Mouse (Mus musculus) urinary bladder, adult 2 months (tissue): ENCODE data around the gene P2ry6. TPM values are rescaled to one million over a fixed set of nuclear protein-coding genes. Genes with fewer than 3 reads are reported as not detected.

Source experiments
- polyA plus RNA-seq: library from polyadenylated mRNA; depleted of rRNA; stranded (reverse); fragments of >200 nt; gene quantifications from 2 replicates; pipeline ENCODE4 v1.2.3, GENCODE M21; 2012; rRNA removed

P2ry6 gene
- polyA plus RNA-seq, 1 experiment = 12.8 TPM

Other genes with a start within 250 kb of the P2ry6 start
- 2.2 TPM in 2 replicates for gene Relt, start 111.2 kb downstream of the P2ry6 start, polyA plus RNA-seq
- 17.1 and 30.1 TPM in 2 replicates for gene Arhgef17, start 42.5 kb downstream of the P2ry6 start, polyA plus RNA-seq
- 8.6 and 8.7 TPM in 2 replicates for gene P2ry2, start 38.2 kb upstream of the P2ry6 start, polyA plus RNA-seq
- 10.0 and 12.0 TPM in 2 replicates for gene Fchsd2, start 118.2 kb upstream of the P2ry6 start, polyA plus RNA-seq